Mouse (Mus musculus) telencephalon, adult 2 months (tissue): ENCODE measurements around the gene Itgb5.

ENCODE experiments used
- DNase-seq: peaks from one replicate; pipeline ENCODE4 v3.0.0-alpha.2; 2011; ENCODE audit warnings: low read depth, low spot score

The Itgb5 gene

GRCm38 (mm10) chr16:33904553-33904952 is 75.1 kb downstream of the Itgb5 start:
- no peak for DNase-seq

- no peak for DNase-seq
Measured at GRCm38 (mm10) chr16:33908239-33908638, 78.8 kb downstream of the Itgb5 start.

GRCm38 (mm10) chr16:33914997-33915396 is 85.5 kb downstream of the Itgb5 start:
- DNase-seq = no peak

- DNase-seq = no peak
Measured at GRCm38 (mm10) chr16:33916473-33917251, 87.2 kb downstream of the Itgb5 start.

GRCm38 (mm10) chr16:33917390-33917789 is 87.9 kb downstream of the Itgb5 start:
- no peak for DNase-seq

GRCm38 (mm10) chr16:33917926-33918325 is 88.5 kb downstream of the Itgb5 start:
- no peak for DNase-seq

- DNase-seq = no peak
Measured at GRCm38 (mm10) chr16:33921514-33921913, 92.0 kb downstream of the Itgb5 start.

GRCm38 (mm10) chr16:33922111-33923000 is 92.9 kb downstream of the Itgb5 start:
- DNase-seq = peak; percentile 40

- DNase-seq = no peak
Measured at GRCm38 (mm10) chr16:33923001-33923316, 93.5 kb downstream of the Itgb5 start.

- no peak for DNase-seq
Measured at GRCm38 (mm10) chr16:33923758-33924157, 94.3 kb downstream of the Itgb5 start.

GRCm38 (mm10) chr16:33927263-33927824 is 97.9 kb downstream of the Itgb5 start:
- DNase-seq = no peak

- DNase-seq = no peak
Measured at GRCm38 (mm10) chr16:33928788-33929462, 99.5 kb downstream of the Itgb5 start.

GRCm38 (mm10) chr16:33930785-33931184 is 101.3 kb downstream of the Itgb5 start:
- no peak for DNase-seq

GRCm38 (mm10) chr16:33931682-33932081 is 102.2 kb downstream of the Itgb5 start:
- no peak for DNase-seq

- DNase-seq = no peak
Measured at GRCm38 (mm10) chr16:33932126-33932525, 102.7 kb downstream of the Itgb5 start.

GRCm38 (mm10) chr16:33933411-33933810 is 103.9 kb downstream of the Itgb5 start:
- DNase-seq = no peak

- DNase-seq = no peak
Measured at GRCm38 (mm10) chr16:33934701-33935406, 105.4 kb downstream of the Itgb5 start.

GRCm38 (mm10) chr16:33935407-33935785 is 105.9 kb downstream of the Itgb5 start:
- no peak for DNase-seq

GRCm38 (mm10) chr16:33936885-33937284 is 107.4 kb downstream of the Itgb5 start:
- no peak for DNase-seq

- DNase-seq = no peak
Measured at GRCm38 (mm10) chr16:33937567-33937966, 108.1 kb downstream of the Itgb5 start.
